Comparison of ENCODE assay signal across 25 mouse cellular contexts in the genomic region with DNA sequence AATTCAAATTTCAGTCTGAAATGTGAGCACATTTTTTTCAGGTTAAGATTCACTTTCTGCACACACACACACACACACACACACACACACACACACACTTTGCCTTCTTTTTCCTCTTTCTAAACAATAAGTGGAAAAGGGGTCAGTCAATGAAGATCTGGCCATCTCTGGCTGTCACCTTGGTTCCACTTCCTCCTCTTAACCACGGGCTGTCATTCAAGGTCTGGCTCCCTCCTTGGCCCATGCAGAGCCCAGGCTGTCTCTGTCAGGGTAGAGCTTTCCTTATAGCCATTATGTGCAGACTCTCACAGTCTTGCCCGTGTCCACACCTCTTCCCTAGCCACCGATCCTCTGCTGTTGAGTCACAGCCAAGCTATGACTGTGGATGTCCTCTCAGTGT.
DNase-seq lines count a peak whose midpoint lies in the region; ATAC-seq and TF ChIP-seq lines count a peak whose summit lies in the region.
"Had no signal": no experiment of that assay in that cellular context is flagged by ENCODE, and none has a peak within 500 bp of the region (broad histone marks: within the 10 kb centered on the region; RNA-seq: fewer than 3 reads in every experiment).

No protein-coding gene starts in this region.

- TF ChIP-seq CTCF in MEL (IDR thresholded peaks at IDR 0.05 in 2 of 3, conservative IDR thresholded peaks at IDR 0.05 in 1 of 3; ENCODE audit: control insufficient read depth in 1 of 3, insufficient read depth in 1 of 3, low read depth in 2 of 3, low read length in 3 of 3, poor library complexity in 1 of 3, severe bottlenecking in 1 of 3): no peak

- H3K4me3 ChIP-seq in MEL (ENCODE audit: control insufficient read depth in 1 of 2, insufficient read depth in 1 of 2, low read depth in 2 of 2, low read length in 2 of 2): no peak overlapping the region
- H3K4me3 ChIP-seq in liver, embryonic 11.5 days (ENCODE audit: low read depth, low read length): no peak overlapping the region
- H3K4me3 ChIP-seq: embryonic facial prominence, embryonic 10.5 days; forebrain, embryonic 15.5 days; kidney, embryonic 15.5 days; limb, embryonic 12.5 days; lung, embryonic 15.5 days; midbrain, embryonic 13.5 days had no signal

- no peak for TF ChIP-seq RAD21 in MEL (IDR thresholded peaks at IDR 0.05; ENCODE audit: low read depth, low read length)

- H3K79me2 ChIP-seq in MEL (ENCODE audit: control insufficient read depth, insufficient read depth, low read length, poor library complexity): no peaks in the 10 kb centered on the region

- TF ChIP-seq POLR2A in MEL (IDR thresholded peaks at IDR 0.05; ENCODE audit: control insufficient read depth in 1 of 2, insufficient read depth in 1 of 2, low read depth in 1 of 2, low read length in 2 of 2, poor library complexity in 1 of 2): no peak

- no peak overlapping the region for H3K9ac ChIP-seq in MEL (ENCODE audit: control insufficient read depth, low read depth, low read length, poor library complexity, severe bottlenecking)
- no peak overlapping the region for H3K9ac ChIP-seq in liver, embryonic 11.5 days (ENCODE audit: low read depth, low read length)
- H3K9ac ChIP-seq: forebrain, embryonic 15.5 days; kidney, embryonic 15.5 days; limb, embryonic 12.5 days; liver, embryonic 14.5 days; lung, embryonic 15.5 days; midbrain, embryonic 13.5 days had no signal

- H3K9me3 ChIP-seq in MEL (replicated peaks; ENCODE audit: insufficient read depth, low read length): no peaks in the 10 kb centered on the region
- no peaks in the 10 kb centered on the region for H3K9me3 ChIP-seq in liver, embryonic 11.5 days (ENCODE audit: control insufficient read depth, low read length)
- H3K9me3 ChIP-seq: embryonic facial prominence, embryonic 10.5 days; forebrain, embryonic 15.5 days; kidney, embryonic 15.5 days; limb, embryonic 12.5 days; lung, embryonic 15.5 days; midbrain, embryonic 13.5 days had no signal

- H3K36me3 ChIP-seq in MEL (ENCODE audit: control insufficient read depth in 1 of 2, insufficient read depth in 2 of 2, low read length in 2 of 2): no peaks in the 10 kb centered on the region
- H3K36me3 ChIP-seq in liver, embryonic 11.5 days (ENCODE audit: control insufficient read depth, insufficient read depth, low read length): no peaks in the 10 kb centered on the region
- H3K36me3 ChIP-seq: embryonic facial prominence, embryonic 10.5 days; forebrain, embryonic 15.5 days; kidney, embryonic 15.5 days; limb, embryonic 12.5 days; lung, embryonic 15.5 days; midbrain, embryonic 13.5 days had no signal

- DNase-seq in kidney, postnatal 14 days: peak; percentile 6
- no peak for DNase-seq in kidney, postnatal 25 days
- peak; percentile 89 for DNase-seq in 416B (ENCODE audit: low read depth)
- peak; percentile 12 for DNase-seq in MEL (ENCODE audit: low read depth, low spot score)
- DNase-seq in liver, embryonic 11.5 days (ENCODE audit: low spot score): no peak
- DNase-seq in thymus, postnatal 25 days: no peak
- DNase-seq in urinary bladder, postnatal 36 days (ENCODE audit: low spot score in 2 of 2): no peak
- DNase-seq: adrenal gland, adult 8-10 months; cerebellum, adult 2 months; gastrocnemius, postnatal 10 days; right cerebral cortex, postnatal 25 days; spleen, adult 18-20 months; thymus, adult 18-20 months; thymus, postnatal 4 days had no signal

- WGBS in liver, embryonic 11.5 days: 39% methylated on average over 3 of the region's 3 CpGs

- no peak overlapping the region for H3K27ac ChIP-seq in MEL (ENCODE audit: control insufficient read depth, low read depth, low read length)
- H3K27ac ChIP-seq in liver, embryonic 11.5 days (ENCODE audit: low read depth, low read length): no peak overlapping the region
- H3K27ac ChIP-seq: embryonic facial prominence, embryonic 10.5 days; forebrain, embryonic 15.5 days; hindbrain, postnatal 0 days; kidney, embryonic 15.5 days; limb, embryonic 12.5 days; liver, embryonic 14.5 days; lung, embryonic 15.5 days; macrophage; midbrain, embryonic 13.5 days had no signal

- H3K4me2 ChIP-seq in liver, embryonic 11.5 days: no peak overlapping the region
- H3K4me2 ChIP-seq: forebrain, embryonic 15.5 days; heart, embryonic 11.5 days; kidney, embryonic 15.5 days; limb, embryonic 12.5 days; lung, embryonic 15.5 days; midbrain, embryonic 13.5 days had no signal

- no peak for TF ChIP-seq EP300 in MEL (IDR thresholded peaks at IDR 0.05; ENCODE audit: low read depth in 1 of 2, low read length in 2 of 2)

- peaks cover 4 to 19% of the 10 kb centered on the region in 2 experiments; a peak in 3 of 4 replicates for H3K27me3 ChIP-seq in MEL (ENCODE audit: control insufficient read depth in 1 of 2, insufficient read depth in 2 of 2, low read length in 2 of 2)
- H3K27me3 ChIP-seq in liver, embryonic 11.5 days (replicated peaks; ENCODE audit: control insufficient read depth, insufficient read depth, low read length): no peaks in the 10 kb centered on the region
- H3K27me3 ChIP-seq: forebrain, embryonic 15.5 days; kidney, embryonic 15.5 days; limb, embryonic 12.5 days; lung, embryonic 15.5 days; midbrain, embryonic 13.5 days had no signal

- H3K4me1 ChIP-seq in MEL (ENCODE audit: control insufficient read depth in 1 of 2, insufficient read depth in 2 of 2, low read length in 2 of 2): no peaks in the 10 kb centered on the region
- H3K4me1 ChIP-seq in liver, embryonic 11.5 days (replicated peaks; ENCODE audit: control insufficient read depth, insufficient read depth, low read length): 0 out of 2 replicates have a peak, but pooled peaks cover 3% of the 10 kb centered on the region
- H3K4me1 ChIP-seq: embryonic facial prominence, embryonic 10.5 days; forebrain, embryonic 15.5 days; midbrain, embryonic 13.5 days had no signal

- ATAC-seq in liver, embryonic 11.5 days (replicated peaks; ENCODE audit: low FRiP score): peak; percentile 39; the same call in 1 of the 2 replicates
- ATAC-seq: forebrain, embryonic 15.5 days; hindbrain, postnatal 0 days; intestine, embryonic 16.5 days; midbrain, embryonic 13.5 days had no signal

TF ChIP-seq in MEL, 35 proteins besides CTCF, POLR2A, EP300 and RAD21:
- no peak for TF ChIP-seq MAZ (IDR thresholded peaks at IDR 0.05; ENCODE audit: low read depth, low read length)
- TF ChIP-seq TBP (IDR thresholded peaks at IDR 0.05; ENCODE audit: low read depth, low read length): no peak
- TF ChIP-seq E2F4 (IDR thresholded peaks at IDR 0.05; ENCODE audit: borderline replicate concordance, low read depth, low read length): no peak
- no peak for TF ChIP-seq MYC (IDR thresholded peaks at IDR 0.05; ENCODE audit: low read depth, low read length)
- no peak for TF ChIP-seq MYB (IDR thresholded peaks at IDR 0.05; ENCODE audit: low read depth, low read length)
- TF ChIP-seq HCFC1 (IDR thresholded peaks at IDR 0.05; ENCODE audit: low read depth, low read length): no peak
- no peak for TF ChIP-seq TAL1 (IDR thresholded peaks at IDR 0.05; ENCODE audit: low read length)
- no peak for TF ChIP-seq KAT2A (conservative IDR thresholded peaks at IDR 0.05; ENCODE audit: low read depth, low read length)
- TF ChIP-seq MEF2A (IDR thresholded peaks at IDR 0.05; ENCODE audit: extremely low read depth, insufficient replicate concordance, low read depth, low read length, poor library complexity, severe bottlenecking): no peak
- no peak for TF ChIP-seq CHD2 (IDR thresholded peaks at IDR 0.05; ENCODE audit: low read length)
- TF ChIP-seq TCF12 (IDR thresholded peaks at IDR 0.05; ENCODE audit: low read depth, low read length): no peak
- no peak for TF ChIP-seq POLR2AphosphoS2 (IDR thresholded peaks at IDR 0.05; ENCODE audit: low read length)
- no peak for TF ChIP-seq SMC3 (IDR thresholded peaks at IDR 0.05; ENCODE audit: low read depth, low read length)
- TF ChIP-seq USF2 (IDR thresholded peaks at IDR 0.05; ENCODE audit: borderline replicate concordance in 1 of 2, insufficient read depth in 1 of 2, low read depth in 1 of 2, low read length in 2 of 2): no peak

Comparison
In these comparisons a context has a peak if more than half of its experiments do, and no peak if none do; other contexts are left out.
1. DNase-seq: peak in kidney, postnatal 14 days (single experiment), 416B (single experiment) and MEL (single experiment); none in kidney, postnatal 25 days (0 of 2), liver, embryonic 11.5 days (single experiment), thymus, postnatal 25 days (single experiment) and urinary bladder, postnatal 36 days (0 of 2).